Mouse (Mus musculus) CH12.LX (cell line): ENCODE measurements around the gene Pik3r6. TPM values are rescaled to one million over a fixed set of nuclear protein-coding genes. Genes with fewer than 3 reads are reported as not detected.

Experiments used
- DNase-seq: peaks from one replicate; pipeline ENCODE4 v3.0.0-alpha.2; 2013; ENCODE audit errors: extremely low read depth
- H3K27ac ChIP-seq: 2 replicates; pipeline ENCODE4 v1.5.1; 2012; ENCODE audit warnings: low read depth, mild to moderate bottlenecking, control low read depth, moderate library complexity; ENCODE audit not compliant: insufficient read depth
- H3K27me3 ChIP-seq: replicated peaks from 2 replicates; pipeline ENCODE3; 2012; ENCODE audit warnings: inconsistent platforms
- H3K36me3 ChIP-seq, 2 experiments: replicated peaks in 1 of 2; 2 replicates each; pipeline versions ENCODE3 to v1.6.1; 2012; ENCODE audit warnings: inconsistent platforms in 1 of 2, low read length in 1 of 2, mild to moderate bottlenecking in 1 of 2, mixed read lengths in 1 of 2, moderate library complexity in 1 of 2; ENCODE audit not compliant: control insufficient read depth in 1 of 2, insufficient read depth in 1 of 2
- H3K4me1 ChIP-seq, 2 experiments: 2 replicates each; pipeline ENCODE4 v1.6.1; 2012; ENCODE audit warnings: inconsistent platforms in 1 of 2, moderate library complexity in 1 of 2; ENCODE audit not compliant: insufficient read depth in 2 of 2, control insufficient read depth in 1 of 2
- H3K4me2 ChIP-seq: 2 replicates; pipeline ENCODE4 v1.6.1; 2012; ENCODE audit warnings: low read depth, mild to moderate bottlenecking, control low read depth; ENCODE audit not compliant: poor library complexity, insufficient read depth, severe bottlenecking
- H3K4me3 ChIP-seq, 3 experiments: fragments of 150-350 bp in 1 of 3; sonication (generic) in 1 of 3; replicated peaks in 1 of 3; 2 replicates each; pipeline versions ENCODE3 to v1.5.1; 2011 to 2012; ENCODE audit warnings: low read depth in 2 of 3, low read length in 2 of 3, mild to moderate bottlenecking in 2 of 3, moderate library complexity in 2 of 3, control low read depth in 1 of 3, improper control_type of control experiment in 1 of 3, inconsistent platforms in 1 of 3, mixed read lengths in 1 of 3; ENCODE audit not compliant: poor library complexity in 1 of 3
- H3K79me2 ChIP-seq: replicated peaks from 2 replicates; pipeline ENCODE4 v1.6.1; 2012; ENCODE audit warnings: mild to moderate bottlenecking, moderate library complexity; ENCODE audit not compliant: control insufficient read depth, poor library complexity, insufficient read depth, severe bottlenecking; ENCODE audit errors: extremely low read depth
- H3K9ac ChIP-seq: 2 replicates; pipeline ENCODE4 v1.6.1; 2012; ENCODE audit warnings: low read depth, mild to moderate bottlenecking, control low read depth, moderate library complexity; ENCODE audit not compliant: insufficient read depth
- H3K9me3 ChIP-seq: replicated peaks from 2 replicates; pipeline ENCODE3; 2012; ENCODE audit warnings: low read length, inconsistent platforms, mixed read lengths
- CHD1 ChIP-seq: IDR thresholded peaks from 2 replicates; pipeline ENCODE4 v1.6.1; 2012; ENCODE audit warnings: low read depth, low read length, improper control_type of control experiment, inconsistent platforms
- CHD2 ChIP-seq: IDR thresholded peaks from 2 replicates; pipeline ENCODE4 v1.6.1; 2011; ENCODE audit warnings: low read length, improper control_type of control experiment
- CTCF ChIP-seq, 2 experiments: IDR thresholded peaks in 1 of 2; conservative IDR thresholded peaks in 1 of 2; 2 replicates each; pipeline ENCODE4 v1.5.1; 2011 to 2012; ENCODE audit warnings: low read depth in 2 of 2, low read length in 2 of 2, improper control_type of control experiment in 1 of 2, inconsistent platforms in 1 of 2, mild to moderate bottlenecking in 1 of 2, moderate library complexity in 1 of 2
- EP300 ChIP-seq: IDR thresholded peaks from 2 replicates; pipeline ENCODE4 v1.6.1; 2011; ENCODE audit warnings: low read length, improper control_type of control experiment
- ETS1 ChIP-seq: conservative IDR thresholded peaks from 2 replicates; pipeline ENCODE4 v1.6.1; 2012; ENCODE audit warnings: low read depth, mild to moderate bottlenecking, inconsistent platforms, low read length, improper control_type of control experiment, moderate library complexity
- HCFC1 ChIP-seq: IDR thresholded peaks from 2 replicates; pipeline ENCODE4 v1.6.1; 2012; ENCODE audit warnings: low read depth, mild to moderate bottlenecking, inconsistent platforms, low read length, improper control_type of control experiment
- KAT2A ChIP-seq: IDR thresholded peaks from 2 replicates; pipeline ENCODE4 v1.6.1; 2012; ENCODE audit warnings: low read length, improper control_type of control experiment, inconsistent platforms; ENCODE audit not compliant: insufficient replicate concordance
- MAFK ChIP-seq: IDR thresholded peaks from 2 replicates; pipeline ENCODE4 v1.6.1; 2011; ENCODE audit warnings: low read length, improper control_type of control experiment; ENCODE audit not compliant: insufficient replicate concordance
- MEF2A ChIP-seq: IDR thresholded peaks from 2 replicates; pipeline ENCODE4 v1.6.1; 2014; ENCODE audit warnings: low read depth, mild to moderate bottlenecking, inconsistent platforms, low read length, improper control_type of control experiment, borderline replicate concordance
- MXI1 ChIP-seq: IDR thresholded peaks from 2 replicates; pipeline ENCODE4 v1.6.1; 2011; ENCODE audit warnings: mild to moderate bottlenecking, low read depth, low read length, improper control_type of control experiment
- NELFE ChIP-seq: IDR thresholded peaks from 2 replicates; pipeline ENCODE4 v1.6.1; 2011; ENCODE audit warnings: low read depth, low read length, improper control_type of control experiment
- NRF1 ChIP-seq: IDR thresholded peaks from 2 replicates; pipeline ENCODE4 v1.6.1; 2014; ENCODE audit warnings: low read depth, mild to moderate bottlenecking, inconsistent platforms, low read length, improper control_type of control experiment, moderate library complexity
- POLR2A ChIP-seq: IDR thresholded peaks from 2 replicates; pipeline ENCODE4 v1.6.1; 2011; ENCODE audit warnings: low read depth, mild to moderate bottlenecking, improper control_type of control experiment, low read length
- RAD21 ChIP-seq: IDR thresholded peaks from 2 replicates; pipeline ENCODE4 v1.6.1; 2011; ENCODE audit warnings: low read depth, mild to moderate bottlenecking, low read length, improper control_type of control experiment, moderate library complexity
- RCOR1 ChIP-seq: conservative IDR thresholded peaks from 2 replicates; pipeline ENCODE4 v1.6.1; 2012; ENCODE audit warnings: low read depth, mild to moderate bottlenecking, inconsistent platforms, low read length, improper control_type of control experiment
- SIN3A ChIP-seq: IDR thresholded peaks from 2 replicates; pipeline ENCODE4 v1.6.1; 2012; ENCODE audit warnings: low read length, improper control_type of control experiment, inconsistent platforms
- SMC3 ChIP-seq: IDR thresholded peaks from 2 replicates; pipeline ENCODE4 v1.6.1; 2011; ENCODE audit warnings: low read depth, low read length, improper control_type of control experiment
- TBP ChIP-seq: conservative IDR thresholded peaks from 2 replicates; pipeline ENCODE4 v1.6.1; 2011; ENCODE audit warnings: low read depth, low read length, improper control_type of control experiment
- TCF12 ChIP-seq: IDR thresholded peaks from 2 replicates; pipeline ENCODE4 v1.6.1; 2014; ENCODE audit warnings: low read depth, mild to moderate bottlenecking, inconsistent platforms, low read length, improper control_type of control experiment
- USF2 ChIP-seq: conservative IDR thresholded peaks from 2 replicates; pipeline ENCODE4 v1.6.1; 2011; ENCODE audit warnings: low read depth, low read length, improper control_type of control experiment
- ZKSCAN1 ChIP-seq: IDR thresholded peaks from 2 replicates; pipeline ENCODE4 v1.6.1; 2012; ENCODE audit warnings: low read depth, inconsistent platforms, low read length, improper control_type of control experiment, borderline replicate concordance
- ZMIZ1 ChIP-seq: IDR thresholded peaks from 2 replicates; pipeline ENCODE4 v1.6.1; 2012; ENCODE audit warnings: low read depth, mild to moderate bottlenecking, inconsistent platforms, low read length, improper control_type of control experiment
- dilution Hi-C: fragments of 300-500 bp; cut with MboI; formaldehyde crosslinking; loops from 2 replicates; pipeline ENCODE4 v1.14.3; 2020; ENCODE audit warnings: low sequenced_read_pairs; ENCODE audit not compliant: extremely low pct_unique_long_range_greater_than_20kb, extremely low pct_ligation_motif_present
- in situ Hi-C: fragments of 300-500 bp; cut with MboI; formaldehyde crosslinking; loops from 3 replicates; pipeline ENCODE4 v1.14.3; 2019; ENCODE audit warnings: low sequenced_read_pairs, low pct_ligation_motif_present, low pct_unique_long_range_greater_than_20kb, mixed read lengths
- polyA plus RNA-seq: library from polyadenylated mRNA; unstranded; fragments of >175 nt; gene quantifications from 2 replicates; pipeline ENCODE4 v1.2.1, GENCODE M21; 2012; ENCODE audit warnings: low read depth; ENCODE audit not compliant: insufficient read length
- total RNA-seq, 2 experiments: library from RNA; depleted of rRNA; stranded (reverse); fragments of 300-350 nt in 1 of 2; fragments of >200 nt in 1 of 2; gene quantifications; 2 replicates each; pipeline ENCODE4 v1.2.3; 2012 to 2014

Pik3r6 gene
- total and polyA plus RNA-seq, 3 experiments: 82.9 to 90.2 (median 88.4) TPM

GRCm38 (mm10) chr11:68536026-68536425 lies 33.2 kb downstream of the Pik3r6 start:
- Histone ChIP-seq H3K79me2 (no peaks in the 10 kb centered on the region), H3K27me3 (no peaks in the 10 kb centered on the region), H3K27ac (no peak overlapping the region), H3K9me3 (no peaks in the 10 kb centered on the region), H3K4me1 (peaks cover 0 to 13% of the 10 kb centered on the region in 2 experiments; a peak in 2 of 4 replicates), H3K4me3 (no peak overlapping the region), H3K9ac (no peak overlapping the region), H3K4me2 (no peak overlapping the region), H3K36me3 (peaks cover 84 to 99% of the 10 kb centered on the region in 2 experiments)
- TF ChIP-seq USF2: no peak
- TF ChIP-seq TBP: no peak
- no peak for TF ChIP-seq ETS1
- TF ChIP-seq EP300: no peak
- TF ChIP-seq NRF1: no peak
- no peak for TF ChIP-seq SMC3
- TF ChIP-seq CHD2: no peak
- TF ChIP-seq MXI1: no peak
- DNase-seq: no peak
- dilution Hi-C loops (no loop called here), in situ Hi-C loops (no loop called here)

- peaks cover 83 to 99% of the 10 kb centered on the region in 2 experiments for H3K36me3 ChIP-seq
- dilution Hi-C loops: no loop called here
Measured at GRCm38 (mm10) chr11:68536465-68536864, 33.6 kb downstream of the Pik3r6 start.

GRCm38 (mm10) chr11:68539621-68540020 lies 36.8 kb downstream of the Pik3r6 start:
- H3K9ac ChIP-seq: no peak overlapping the region
- H3K27ac ChIP-seq: no peak overlapping the region
- H3K36me3 ChIP-seq: peaks cover 70 to 89% of the 10 kb centered on the region in 2 experiments
- H3K9me3 ChIP-seq: no peaks in the 10 kb centered on the region
- no peak overlapping the region for H3K4me2 ChIP-seq
- DNase-seq: no peak
- TF ChIP-seq SIN3A (no peak), NELFE (no peak), ZMIZ1 (no peak), TBP (no peak), CHD2 (no peak), TCF12 (no peak), ZKSCAN1 (no peak), CTCF (conservative IDR thresholded peaks at IDR 0.05 in 1 of 2, IDR thresholded peaks at IDR 0.05 in 1 of 2; ENCODE audit: low read depth in 2 of 2, low read length in 2 of 2) (no peak), EP300 (no peak), CHD1 (no peak), RCOR1 (no peak), ETS1 (no peak), SMC3 (no peak), MXI1 (no peak), POLR2A (no peak), MEF2A (no peak), RAD21 (no peak), MAFK (no peak), KAT2A (no peak)
- no peaks in the 10 kb centered on the region for H3K27me3 ChIP-seq
- H3K79me2 ChIP-seq: no peaks in the 10 kb centered on the region
- no peak overlapping the region for H3K4me3 ChIP-seq
- dilution Hi-C loops (no loop called here), in situ Hi-C loops (loop anchor here (5.0 kb wide), 1 partner anchor 32 kb away; no protein-coding TSS in a partner anchor)
- H3K4me1 ChIP-seq: peaks cover 0 to 22% of the 10 kb centered on the region in 2 experiments; a peak in 2 of 4 replicates

More at GRCm38 (mm10) chr11:68536465-68536864, 33.6 kb downstream of the Pik3r6 start:
- TF ChIP-seq SMC3 (0 out of 2 replicates have a peak, but pooled peaks have one; percentile 8), HCFC1 (peak; percentile 66), RAD21 (no peak)
- no peaks in the 10 kb centered on the region for H3K27me3 ChIP-seq
- H3K9ac ChIP-seq: no peak overlapping the region
- H3K9me3 ChIP-seq: no peaks in the 10 kb centered on the region
- no peaks in the 10 kb centered on the region for H3K79me2 ChIP-seq
- peak; percentile 47 for DNase-seq
- no peak overlapping the region for H3K27ac ChIP-seq
- H3K4me2 ChIP-seq: no peak overlapping the region
- H3K4me3 ChIP-seq: no peak overlapping the region
- in situ Hi-C loops: no loop called here
- H3K4me1 ChIP-seq: peaks cover 0 to 9% of the 10 kb centered on the region in 2 experiments; a peak in 2 of 4 replicates
